Mouse (Mus musculus) cerebellum, adult 18-20 months (tissue): ENCODE measurements around the gene Klf13.

Source experiments
- DNase-seq, 2 experiments: peaks; one replicate each; pipeline ENCODE4 v3.0.0; 2021

The Klf13 gene

GRCm38 (mm10) chr7:63924747-63925412 lies 13.8 kb downstream of the Klf13 start:
- peak; percentile 74 to 81 for DNase-seq

GRCm38 (mm10) chr7:63924151-63924550 lies 14.6 kb downstream of the Klf13 start:
- peak in 1 of 2 experiments; percentile 39 for DNase-seq

DNA sequence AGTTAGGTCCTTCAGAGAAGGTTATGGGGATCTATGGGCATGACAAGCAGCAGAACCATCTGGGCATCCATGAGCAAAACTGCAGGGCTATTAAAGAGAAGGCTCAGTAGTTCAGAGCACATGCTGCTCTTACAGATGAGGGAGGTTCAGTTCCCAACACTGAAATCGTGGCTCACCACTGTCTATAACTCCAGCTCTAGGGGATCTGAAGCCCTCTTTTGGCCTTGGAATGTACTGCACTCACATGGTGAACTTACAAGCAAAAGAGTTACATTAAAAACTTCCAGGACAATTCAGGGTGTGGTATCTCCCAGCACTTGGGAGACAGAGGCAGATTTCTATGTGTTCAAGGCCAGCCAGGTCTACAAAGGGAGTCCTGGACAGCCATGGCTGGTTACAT lies 15.7 kb downstream of the Klf13 start:
- DNase-seq, result peak in 1 of 2 experiments; percentile 20

- no peak for DNase-seq
These were observed 16.1 kb downstream of the Klf13 start for GRCm38 (mm10) chr7:63922571-63922970.

GRCm38 (mm10) chr7:63921909-63922562 lies 16.7 kb downstream of the Klf13 start:
- no peak for DNase-seq

- DNase-seq, result no peak
These were observed 19.6 kb downstream of the Klf13 start for GRCm38 (mm10) chr7:63918771-63919768.

DNA sequence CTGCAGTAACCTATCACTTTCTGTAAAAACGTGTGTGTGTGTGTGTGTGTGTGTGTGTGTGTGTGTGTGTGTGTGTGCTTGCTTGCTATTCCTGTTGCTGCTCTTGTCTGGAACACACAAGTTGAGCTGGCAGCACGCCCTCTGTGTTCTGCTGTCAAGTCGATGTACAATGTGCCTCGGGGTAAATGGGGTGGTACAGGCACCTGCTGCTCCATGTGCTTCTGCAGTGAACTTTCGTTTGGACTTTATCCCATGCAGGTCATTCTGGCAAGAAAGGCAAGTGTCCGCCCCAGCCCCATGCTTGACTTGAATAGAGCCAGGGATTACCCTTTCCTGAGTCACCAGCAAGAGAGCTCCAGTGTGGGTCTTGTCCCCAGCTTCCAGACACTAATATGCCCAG lies 21.0 kb downstream of the Klf13 start:
- peak; percentile 67 to 72 for DNase-seq

GRCm38 (mm10) chr7:63916268-63916907 lies 22.3 kb downstream of the Klf13 start, which contains the start of gene E030018B13Rik:
E030018B13Rik (plus strand) TSS chr7:63916857.
- DNase-seq, result peak; percentile 55 to 65

DNA sequence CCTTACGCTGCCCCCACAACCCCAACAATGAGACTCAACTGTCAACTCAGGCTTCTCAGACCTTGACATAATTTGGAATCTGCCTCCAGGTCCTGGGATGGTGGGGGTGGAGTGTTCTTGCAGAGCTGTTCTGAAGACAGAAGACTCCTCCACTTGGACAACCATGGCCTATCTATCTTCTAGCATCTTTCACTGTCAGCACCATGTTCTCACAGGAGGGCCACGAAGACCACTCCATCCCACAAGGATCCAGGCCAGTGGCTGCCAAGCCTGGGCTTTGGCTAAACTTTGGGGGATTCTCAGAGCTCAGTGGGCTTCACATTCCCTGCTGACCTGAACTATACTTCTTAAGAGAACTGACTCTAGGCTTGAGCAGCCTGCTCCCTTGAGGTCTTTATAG lies 23.8 kb downstream of the Klf13 start:
- no peak for DNase-seq

- DNase-seq, result no peak
These were observed 24.7 kb downstream of the Klf13 start for GRCm38 (mm10) chr7:63913724-63914692.

DNA sequence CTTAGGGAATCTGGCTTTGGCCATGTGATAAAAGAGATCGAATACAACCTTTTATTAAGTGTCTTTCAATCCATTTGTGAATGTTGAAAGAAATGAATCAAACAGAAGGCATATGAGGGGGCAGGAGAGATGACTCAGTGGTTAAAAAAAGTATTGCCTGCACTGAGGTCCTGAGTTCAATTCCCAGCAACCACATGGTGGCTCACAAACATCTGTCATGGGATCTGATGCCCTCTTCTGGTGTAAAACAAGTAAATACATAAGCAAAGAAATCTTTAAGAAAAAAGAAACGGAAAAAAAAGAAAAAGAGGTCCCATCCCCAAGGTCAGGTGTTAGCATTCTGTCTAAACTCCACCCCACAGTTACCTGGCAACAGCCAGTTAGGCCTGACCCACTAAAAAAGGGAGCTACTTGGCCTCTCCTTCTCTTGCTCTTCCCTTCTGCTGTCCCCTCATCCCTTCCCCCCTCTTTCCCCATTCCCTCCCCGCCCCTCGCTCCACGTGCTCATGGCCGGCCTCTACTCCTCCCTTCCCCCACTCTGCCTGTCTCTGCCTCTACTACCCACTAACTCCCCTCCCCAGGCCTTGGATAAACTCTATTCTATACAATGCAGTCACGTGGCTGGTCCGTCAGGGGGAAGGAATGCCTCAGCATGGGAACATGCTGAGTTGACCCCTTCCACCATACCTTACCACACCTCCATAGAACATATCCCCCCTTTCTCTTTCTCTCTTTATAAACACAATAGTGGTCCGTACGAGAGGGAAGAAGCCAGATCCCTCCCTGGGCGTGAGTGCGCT lies 25.6 kb downstream of the Klf13 start:
- no peak for DNase-seq

- no peak for DNase-seq
These were observed 26.4 kb downstream of the Klf13 start for GRCm38 (mm10) chr7:63912234-63912810.

DNA sequence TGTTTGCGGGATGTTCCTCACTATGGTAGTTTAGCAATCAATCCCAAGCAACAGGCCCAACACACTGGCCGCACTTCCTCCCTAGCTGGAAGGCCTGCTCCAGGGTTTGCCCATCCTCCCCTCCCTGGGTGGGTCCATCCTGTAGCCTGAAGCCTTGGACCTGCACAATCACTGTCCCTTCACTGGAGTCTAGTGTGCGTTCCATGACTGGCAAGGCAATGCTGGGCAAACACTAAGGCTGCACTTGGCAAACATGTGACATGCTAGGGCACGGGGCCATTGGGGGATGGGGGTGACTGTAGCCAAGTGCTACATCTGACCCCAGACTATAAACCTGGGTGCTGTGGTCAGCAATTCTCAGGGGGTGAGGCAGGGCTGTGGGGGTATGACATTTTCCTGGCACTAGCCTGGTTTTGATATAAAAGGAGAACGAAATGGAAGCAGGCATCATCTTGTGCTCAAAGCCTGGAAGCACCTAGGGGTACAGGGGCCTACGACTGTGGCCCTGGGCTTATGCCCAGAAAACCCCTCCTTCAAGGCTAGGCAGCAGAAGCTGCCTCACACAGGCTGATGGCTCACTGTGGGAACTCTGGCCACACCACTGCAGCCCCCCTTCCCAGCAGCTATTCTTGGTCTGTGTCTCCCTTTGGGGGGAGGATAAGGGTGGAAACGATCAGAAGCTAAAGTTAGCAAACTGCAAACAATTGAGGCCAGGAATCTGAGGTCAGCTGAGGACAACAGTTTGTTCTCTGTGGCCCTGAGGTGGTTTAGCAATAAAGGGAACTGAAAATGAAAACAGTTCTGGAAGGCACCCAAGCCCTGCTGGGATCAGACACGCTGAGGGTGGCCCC lies 27.1 kb downstream of the Klf13 start:
- DNase-seq, result peak; percentile 61 to 68

DNA sequence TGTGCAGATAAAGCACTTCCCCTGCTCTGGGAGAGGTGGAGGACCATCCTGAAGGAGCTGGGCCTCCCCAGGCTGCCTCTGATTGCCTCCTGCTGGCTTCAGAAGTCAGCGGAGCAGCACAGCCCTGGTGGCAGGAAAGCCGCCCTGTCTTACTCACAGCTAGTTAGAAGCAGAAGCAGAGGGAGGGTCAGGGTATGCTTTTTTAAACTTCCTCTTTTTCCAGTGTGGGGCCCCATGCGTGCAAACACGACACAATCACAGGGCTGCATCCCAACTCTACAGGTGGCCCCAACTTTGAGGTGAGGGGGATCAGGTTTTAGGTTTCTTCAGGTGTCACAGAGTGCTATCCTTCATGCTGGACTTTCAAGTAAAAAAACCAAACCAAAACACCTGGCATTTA lies 27.8 kb downstream of the Klf13 start:
- no peak for DNase-seq

- DNase-seq, result no peak
These were observed 28.5 kb downstream of the Klf13 start for GRCm38 (mm10) chr7:63910225-63910624.

GRCm38 (mm10) chr7:63908496-63909285 lies 30.0 kb downstream of the Klf13 start:
- DNase-seq, result no peak

DNA sequence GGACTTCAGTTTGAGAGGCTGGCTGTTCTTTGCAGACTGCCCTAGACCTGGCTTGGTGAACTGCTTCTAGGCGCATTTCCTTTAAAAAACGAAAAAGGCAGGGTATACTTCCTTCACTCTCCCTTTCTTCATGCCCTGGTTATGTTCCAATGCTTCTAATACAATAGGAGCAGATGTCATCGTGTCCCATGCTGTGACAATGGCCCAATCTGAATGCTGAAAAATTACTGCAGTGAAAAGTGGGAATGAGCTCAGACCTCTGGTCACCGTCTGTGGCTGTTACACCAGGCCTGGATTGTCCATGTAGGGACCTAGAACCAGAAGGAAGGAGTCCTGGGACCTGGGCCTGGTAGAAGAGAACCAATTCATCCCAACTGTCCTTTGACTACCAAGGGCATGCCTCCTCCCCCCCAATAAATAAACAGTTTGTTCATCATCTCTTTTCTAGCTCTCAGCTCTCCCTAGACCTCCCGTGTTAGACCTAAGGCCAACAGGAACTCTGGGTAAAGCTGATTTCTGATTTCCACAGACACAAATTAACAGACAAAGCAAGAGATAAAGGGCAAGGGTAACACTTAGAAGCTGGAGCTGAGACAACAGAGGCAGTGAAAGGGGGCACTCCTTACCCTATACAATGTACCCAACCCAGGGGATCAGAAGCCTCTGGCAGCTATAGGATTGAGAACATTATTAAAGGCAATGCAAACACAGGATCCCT lies 30.8 kb downstream of the Klf13 start:
- peak; percentile 77 to 80 for DNase-seq

GRCm38 (mm10) chr7:63905642-63906041 lies 33.1 kb downstream of the Klf13 start:
- DNase-seq, result no peak
